Mouse (Mus musculus): ENCODE measurements around the gene Cdk16. TPM values are rescaled to one million over a fixed set of nuclear protein-coding genes. Genes with fewer than 3 reads are reported as not detected.
"Not testable (repeated sequence)": the region's sequence is repeated elsewhere in the genome, so short reads cannot be mapped to it uniquely, and the experiment has no call there.

The Cdk16 gene
- total RNA-seq (2022), result 100 to 1,000 TPM; 227 to 241 (median 232) TPM

DNA sequence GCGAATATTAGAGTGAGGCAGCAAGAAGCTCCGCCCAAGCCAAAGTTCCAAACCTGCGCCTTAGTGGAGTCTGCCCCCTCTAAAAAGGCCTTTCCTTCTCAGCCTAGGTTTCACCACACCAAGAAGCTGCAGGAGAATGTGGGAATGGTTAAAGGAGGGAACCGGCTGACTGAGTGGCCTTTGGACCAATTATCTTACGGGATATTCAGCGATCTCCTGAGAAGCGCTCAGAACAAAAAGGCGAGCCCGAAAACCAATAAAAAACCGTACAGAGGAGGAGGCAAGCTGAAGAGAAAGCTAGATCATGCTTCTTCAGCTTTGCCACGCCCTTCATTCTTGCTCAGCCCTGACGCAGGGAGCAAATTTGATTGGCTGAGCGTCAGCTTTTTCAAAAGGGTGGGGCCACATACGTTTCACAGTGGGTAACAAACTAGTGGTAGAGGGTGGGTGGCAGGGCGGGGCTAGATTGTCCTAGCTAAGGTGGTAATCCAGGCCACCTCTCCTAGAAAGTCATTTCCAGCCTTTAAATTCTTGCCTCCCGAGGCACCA lies at the start of gene Cdk16:
Cdk16 (plus strand) TSS at position 436 of the 549 bp plus-strand sequence.
- peak; percentile 51 to 91 for DNase-seq (ENCODE audit: low spot score in 2 of 2)

DNA sequence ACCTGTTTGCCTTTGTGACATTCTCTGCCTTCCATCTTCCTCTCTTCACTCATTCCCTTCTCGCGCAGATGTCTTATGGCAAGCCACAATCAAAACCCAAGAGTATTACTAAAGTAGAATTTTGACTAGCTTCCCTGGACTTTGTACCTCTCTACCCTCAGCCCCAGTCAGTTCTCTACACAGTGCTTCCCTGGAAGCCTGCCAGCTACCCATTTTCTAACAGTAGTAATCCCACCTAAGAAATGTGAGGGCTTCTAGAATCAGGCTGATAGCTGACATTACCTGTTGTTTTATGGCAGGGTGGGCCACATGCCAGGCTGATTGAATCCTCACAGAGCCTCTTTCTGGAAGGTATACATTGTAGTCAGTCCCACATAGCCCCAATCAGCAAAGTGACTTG lies 49.6 kb upstream of the Cdk16 start:
- no peak for DNase-seq (ENCODE audit: low spot score in 2 of 2)

DNA sequence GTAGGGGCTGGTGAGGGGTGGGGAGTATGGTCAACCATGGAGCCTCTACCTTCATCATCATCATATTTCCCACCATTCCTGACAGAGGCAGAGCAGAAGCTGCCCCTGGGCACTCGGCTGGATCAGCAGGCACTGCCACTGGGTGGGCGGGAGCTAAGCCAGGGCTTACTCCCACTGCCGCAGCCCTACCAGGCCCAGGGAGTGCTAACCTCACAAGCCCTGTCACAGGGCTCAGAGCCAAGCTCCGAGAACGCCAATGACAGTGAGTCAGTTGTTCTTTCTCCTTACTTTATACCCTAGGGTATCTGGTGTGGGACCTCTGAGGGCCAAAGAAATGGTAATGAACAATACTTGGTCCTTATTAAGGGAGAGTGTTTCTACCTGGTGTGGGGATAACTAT lies 43.0 kb upstream of the Cdk16 start:
- no peak for DNase-seq (ENCODE audit: low spot score in 2 of 2)

DNA sequence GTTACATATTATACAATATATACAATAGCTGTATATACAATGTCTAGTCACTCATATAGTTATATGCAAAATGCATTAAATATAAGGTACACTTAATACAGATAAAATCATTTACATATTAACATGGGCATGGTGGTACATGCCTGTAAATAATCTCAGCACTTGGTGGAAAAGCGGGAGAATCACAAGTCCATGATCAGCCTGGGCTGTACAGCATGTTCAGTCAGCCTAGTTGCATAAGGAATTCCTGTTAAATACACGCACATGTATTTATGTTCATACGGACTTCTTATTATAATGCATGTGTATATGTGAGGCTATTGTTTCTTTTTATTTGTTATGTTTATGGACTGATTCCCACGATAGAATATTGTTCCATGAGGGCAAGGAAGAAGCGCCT lies 30.2 kb upstream of the Cdk16 start:
- DNase-seq (ENCODE audit: low spot score in 2 of 2), result no peak

- DNase-seq (ENCODE audit: low spot score in 2 of 2), result peak; percentile 68 to 76
Measured at GRCm38 (mm10) chrX:20658026-20658652, 29.6 kb upstream of the Cdk16 start, which contains the start of gene Uba1. Uba1 (plus strand) TSS chrX:20658326.

DNA sequence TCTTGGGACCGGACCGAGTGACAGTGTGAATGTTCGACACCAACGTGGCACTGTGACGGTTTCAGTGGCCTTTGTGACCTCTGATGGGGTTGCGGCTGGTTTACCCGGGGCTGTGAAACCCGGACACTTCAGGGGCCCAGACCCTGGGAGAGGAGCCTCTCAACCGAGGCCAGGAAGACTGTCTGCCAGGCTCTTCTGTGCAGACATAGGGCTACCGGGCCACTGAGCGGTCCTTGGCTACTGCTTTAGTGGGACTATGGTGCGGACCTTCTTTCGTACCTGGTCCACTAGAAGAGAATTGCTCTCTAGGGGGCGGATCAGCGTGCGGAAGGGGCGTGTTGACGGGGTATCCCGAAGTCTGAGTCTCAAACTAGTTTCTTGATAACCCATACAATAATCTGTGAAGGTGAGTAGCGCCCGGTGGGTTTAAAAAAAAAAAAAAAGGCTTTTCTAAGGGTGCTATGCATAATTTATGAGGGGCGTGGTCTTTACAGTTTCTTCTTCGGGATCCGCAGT lies 28.8 kb upstream of the Cdk16 start:
- DNase-seq (ENCODE audit: low spot score in 2 of 2), result no peak

DNA sequence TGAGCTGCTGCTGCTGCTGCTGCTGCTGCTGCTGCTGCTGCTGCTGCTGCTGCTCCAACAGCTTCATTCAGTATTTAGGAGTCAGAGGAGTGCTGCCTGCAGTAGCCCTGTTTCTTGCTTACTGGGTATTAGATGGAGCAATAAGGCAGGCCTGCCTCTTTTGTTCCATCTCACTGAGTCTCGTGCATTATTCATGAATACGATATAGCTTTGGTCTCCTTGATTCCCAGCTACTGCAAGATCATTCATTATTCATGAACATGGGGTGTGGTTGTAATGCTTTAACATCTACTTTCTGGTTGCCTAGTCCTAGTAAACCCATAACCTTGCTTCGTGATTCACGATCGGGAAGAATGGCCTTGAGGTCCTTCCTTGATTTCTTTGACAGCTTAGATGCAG lies 25.4 kb upstream of the Cdk16 start:
- no peak for DNase-seq (ENCODE audit: low spot score in 2 of 2)

DNA sequence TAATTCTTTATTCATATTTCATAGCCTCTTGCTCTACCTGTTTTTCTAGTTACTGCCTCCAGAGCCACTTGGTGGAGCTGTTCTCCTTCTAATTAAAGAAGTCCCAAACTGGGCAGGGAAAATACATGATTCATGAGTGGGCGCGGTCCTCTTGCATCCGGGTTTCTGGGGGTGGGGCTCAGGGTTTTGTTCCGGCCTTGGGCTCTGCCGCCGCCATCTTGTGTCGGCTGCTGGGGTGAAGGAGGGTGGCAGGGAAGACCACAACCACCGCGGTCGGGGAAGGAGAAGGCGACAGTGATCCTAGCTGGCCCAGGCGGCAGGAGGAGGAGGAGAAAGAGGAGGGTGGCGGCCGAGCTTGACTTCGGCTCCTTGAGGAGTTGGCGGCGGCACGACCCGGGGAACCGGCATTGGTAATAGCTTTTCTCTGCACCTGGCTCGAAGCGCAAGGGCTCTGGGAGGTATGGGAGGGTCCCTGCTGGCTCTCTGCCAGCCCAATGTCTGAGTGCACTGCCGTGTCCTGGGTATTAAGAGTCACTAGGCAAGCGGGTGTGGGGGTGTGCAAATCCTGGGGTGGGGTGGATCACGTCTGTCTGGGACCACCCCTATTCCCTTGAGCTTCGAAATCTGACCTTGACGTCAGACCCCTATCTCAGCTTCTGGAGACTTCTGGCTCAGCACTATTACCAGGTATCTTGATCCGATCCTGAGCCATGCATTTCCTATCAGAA lies 24.9 kb upstream of the Cdk16 start:
- DNase-seq (ENCODE audit: low spot score in 2 of 2), result peak; percentile 29 to 88

DNA sequence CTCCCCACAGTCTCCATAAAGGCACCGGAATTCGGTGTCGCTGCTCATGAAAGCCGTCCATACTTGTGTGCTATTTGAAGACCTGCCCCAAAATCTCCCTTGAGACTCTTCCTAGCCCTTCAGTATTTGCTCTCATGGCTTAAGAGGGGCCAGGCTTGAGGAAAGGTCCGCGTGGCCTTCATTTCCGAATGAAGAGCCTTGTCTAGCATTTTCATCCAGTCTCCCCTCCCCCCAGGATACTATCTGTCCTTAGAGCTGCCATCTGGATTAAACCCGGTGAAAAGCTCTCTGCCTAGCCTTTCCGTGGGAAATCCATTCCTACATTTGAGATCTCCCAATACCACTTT lies 24.3 kb upstream of the Cdk16 start:
- DNase-seq (ENCODE audit: low spot score in 2 of 2), result no peak

- DNase-seq (ENCODE audit: low spot score in 2 of 2), result peak; percentile 52 to 88
Measured at GRCm38 (mm10) chrX:20688068-20688547, 354 bp downstream of the Cdk16 start.

DNA sequence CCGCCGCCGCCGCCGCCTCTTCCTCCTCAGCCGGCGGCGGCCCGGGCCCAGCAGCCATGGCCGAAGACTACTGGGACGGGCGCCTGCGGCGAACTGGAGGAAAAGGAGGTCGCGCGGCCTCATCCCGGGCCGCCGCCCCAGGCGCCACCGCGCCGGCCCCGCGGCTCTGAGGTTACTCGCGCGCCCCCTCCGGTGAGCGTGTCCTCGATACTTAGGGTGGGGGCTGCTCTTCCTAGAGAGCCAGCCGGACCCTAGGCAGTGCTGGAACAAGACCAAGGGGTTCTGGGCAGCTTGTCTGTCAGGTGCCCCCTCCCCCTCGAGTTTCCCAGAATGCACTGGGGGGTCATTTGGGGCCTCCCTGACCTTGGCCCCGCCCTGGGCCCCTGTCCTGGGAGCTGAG lies 861 bp downstream of the Cdk16 start:
- DNase-seq (ENCODE audit: low spot score in 2 of 2), result peak; percentile 11 to 57

GRCm38 (mm10) chrX:20691566-20691965 lies 3.8 kb downstream of the Cdk16 start:
- no peak for DNase-seq (ENCODE audit: low spot score in 2 of 2)

DNA sequence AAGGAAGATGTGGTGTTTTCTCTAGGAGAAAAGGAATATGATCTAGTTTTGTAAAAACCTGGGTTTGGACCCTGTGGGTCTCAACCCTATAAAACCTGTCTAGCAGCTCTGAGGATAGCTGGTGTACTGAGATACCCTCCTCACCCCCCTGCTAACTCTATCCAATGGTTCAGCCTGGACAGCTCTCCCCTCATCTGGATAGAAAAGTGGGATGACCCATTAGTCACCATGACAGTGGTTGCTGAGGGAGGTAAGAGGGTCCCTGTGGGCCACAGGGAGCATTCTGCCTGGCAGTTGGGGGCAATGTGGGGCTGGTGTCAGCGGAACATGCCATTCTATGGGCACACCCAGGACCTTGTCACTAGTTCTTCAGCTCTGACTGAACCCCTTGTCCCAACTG lies 4.9 kb downstream of the Cdk16 start:
- DNase-seq (ENCODE audit: low spot score in 2 of 2), result no peak

- no peak for DNase-seq (ENCODE audit: low spot score in 2 of 2)
Measured at GRCm38 (mm10) chrX:20695842-20696241, 8.1 kb downstream of the Cdk16 start.

DNA sequence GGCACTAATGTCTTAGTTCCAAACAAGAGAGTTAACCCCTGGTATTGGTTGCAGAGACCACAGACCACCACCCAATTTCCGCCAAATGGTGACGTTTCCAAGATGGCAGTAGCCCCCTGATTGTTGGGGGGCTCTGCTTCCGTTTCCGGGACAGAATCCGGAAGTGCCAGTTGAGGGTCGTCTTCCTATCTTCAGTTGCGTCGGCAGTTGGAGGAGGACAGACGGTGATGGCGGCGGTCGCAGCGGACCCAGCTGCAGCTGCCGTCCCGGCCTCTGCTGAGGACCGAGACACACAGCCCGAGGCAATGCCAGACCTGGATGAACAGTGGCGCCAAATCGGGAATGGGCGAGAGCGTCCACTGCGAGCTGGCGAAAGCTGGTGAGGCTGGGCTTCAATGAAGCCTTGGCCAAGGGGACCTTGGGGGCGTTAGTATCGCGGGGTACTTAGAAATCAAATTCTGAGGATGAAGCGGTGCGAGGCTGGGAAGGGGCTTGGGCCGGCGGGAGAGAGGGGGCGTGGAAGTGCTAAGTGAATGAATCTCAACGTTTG lies 16.1 kb downstream of the Cdk16 start, which contains the start of gene Usp11:
Usp11 (plus strand) TSS at position 166 of the 550 bp plus-strand sequence.
- peak; percentile 15 to 36 for DNase-seq (ENCODE audit: low spot score in 2 of 2)

GRCm38 (mm10) chrX:20704295-20705082 lies 16.7 kb downstream of the Cdk16 start:
- peak; percentile 51 to 88 for DNase-seq (ENCODE audit: low spot score in 2 of 2)

DNA sequence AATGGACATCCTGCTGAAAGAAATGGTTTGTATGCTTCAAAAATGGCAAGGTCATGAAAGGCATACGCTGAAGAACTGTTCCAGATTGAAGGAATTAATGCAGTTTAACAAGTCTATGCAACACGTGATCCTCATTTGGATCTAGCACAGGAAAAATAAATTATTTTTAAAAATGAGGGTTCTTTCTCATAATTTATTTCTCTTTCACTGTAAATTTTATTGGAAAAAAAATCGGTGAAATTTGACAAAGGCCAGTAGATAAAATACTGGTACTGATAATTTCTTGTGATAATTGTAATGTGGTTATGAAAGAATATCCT lies 17.3 kb downstream of the Cdk16 start:
- no peak for DNase-seq (ENCODE audit: low spot score in 2 of 2)

DNA sequence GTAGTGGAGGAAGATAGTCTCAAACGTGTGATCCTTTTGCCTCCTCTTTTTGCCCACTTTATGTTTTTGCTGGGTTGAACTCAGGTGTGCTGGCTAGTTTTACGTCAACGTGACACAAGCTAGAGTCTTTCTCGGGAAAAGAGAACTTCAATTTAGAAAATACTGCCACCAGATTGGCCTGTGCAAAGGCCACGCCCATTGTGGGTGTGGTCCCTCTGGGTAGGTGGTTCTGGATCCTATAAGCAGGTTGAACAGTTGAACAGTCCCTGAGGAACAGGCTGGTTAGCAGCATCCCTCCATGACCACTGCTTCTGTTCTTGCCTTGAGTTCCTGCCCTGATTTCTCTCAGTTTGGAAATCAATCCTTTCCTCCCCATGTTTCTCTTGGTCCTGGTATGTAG lies 40.9 kb downstream of the Cdk16 start:
- DNase-seq (ENCODE audit: low spot score in 2 of 2), result no peak

DNA sequence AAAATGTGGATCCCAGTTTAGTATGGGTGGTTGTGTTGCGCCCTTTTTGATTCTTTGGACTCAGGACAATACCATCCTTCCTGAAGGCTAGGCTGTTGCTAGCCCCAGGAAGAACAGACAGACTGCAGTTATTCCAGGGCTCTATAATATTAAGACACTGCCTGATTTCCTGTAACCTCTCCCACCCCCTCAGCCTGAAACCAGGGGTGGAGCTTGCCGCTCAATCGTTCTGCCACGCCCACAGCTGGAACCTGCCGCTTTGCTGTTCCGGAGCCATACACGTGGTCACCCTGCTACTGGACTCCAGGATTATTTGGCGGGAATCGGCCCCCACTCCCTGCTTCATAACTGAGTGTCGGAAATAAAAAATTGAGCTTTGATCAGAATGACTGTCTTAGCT lies 42.3 kb downstream of the Cdk16 start:
- DNase-seq (ENCODE audit: low spot score in 2 of 2), result not testable (repeated sequence)

GRCm38 (mm10) chrX:20736479-20736878 lies 48.7 kb downstream of the Cdk16 start:
- DNase-seq (ENCODE audit: low spot score in 2 of 2), result no peak

DNA sequence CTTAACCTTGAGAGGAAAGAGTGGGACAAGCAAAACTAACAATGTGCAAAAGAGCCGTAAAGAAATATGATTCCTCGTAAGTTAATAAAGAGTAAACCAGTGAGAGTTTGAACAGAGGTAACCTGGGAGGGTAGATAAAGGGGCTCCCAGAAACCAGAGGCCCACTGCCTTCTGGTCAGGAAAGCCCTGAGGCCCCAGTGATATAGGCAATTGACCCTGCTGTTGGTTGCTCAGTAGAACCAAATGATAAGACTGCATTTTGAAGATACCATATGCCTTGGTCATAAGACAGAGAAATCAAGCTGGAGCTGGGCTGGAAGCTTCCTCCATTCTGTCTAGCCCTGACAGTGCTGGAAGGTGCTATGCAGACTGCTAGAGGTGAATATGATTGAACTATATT lies 61.1 kb downstream of the Cdk16 start:
- DNase-seq (ENCODE audit: low spot score in 2 of 2), result no peak

Data from left cerebral cortex, adult 8-10 months (tissue).